Mouse (Mus musculus): ENCODE data around the gene Svbp. TPM values are rescaled to one million over a fixed set of nuclear protein-coding genes. Genes with fewer than 3 reads are reported as not detected.

Gene Svbp
- polyA plus RNA-seq, 1 experiment from 2014 or later = 121 TPM

- Histone ChIP-seq H3K36me3 (peaks cover 51% of the 10 kb centered on the region), H3K27ac (peak within 1 kb of the TSS; percentile 74), H3K27me3 (replicated peaks) (no peaks in the 10 kb centered on the region), H3K9ac (peak within 1 kb of the TSS; percentile 86), H3K4me3 (peak within 1 kb of the TSS; percentile 77), H3K4me2 (peak within 1 kb of the TSS; percentile 80), H3K4me1 (peaks cover 41% of the 10 kb centered on the region), H3K9me3 (replicated peaks) (no peaks in the 10 kb centered on the region)
- under 1% methylated on average over 40 of the region's 40 CpGs for WGBS (ENCODE audit: insufficient replicate concordance)
- ATAC-seq = peak; percentile 99
These were observed 21.2 kb upstream of the Svbp start, which contains the start of gene Zfp691 for GRCm38 (mm10) chr4:119173851-119174453. Gene Zfp691 (minus strand): TSS chr4:119174195.

- ATAC-seq = no peak
- Histone ChIP-seq H3K36me3 (peaks cover 70% of the 10 kb centered on the region), H3K9ac (no peak overlapping the region; the same call in 1 of the 2 replicates), H3K9me3 (replicated peaks) (no peaks in the 10 kb centered on the region), H3K4me1 (peaks cover 57% of the 10 kb centered on the region), H3K27me3 (replicated peaks) (no peaks in the 10 kb centered on the region), H3K4me3 (no peak overlapping the region), H3K4me2 (no peak overlapping the region), H3K27ac (peak overlapping the region; percentile 43)
- 83% methylated on average over 5 of the region's 5 CpGs for WGBS (ENCODE audit: insufficient replicate concordance)
These were observed 17.4 kb upstream of the Svbp start for GRCm38 (mm10) chr4:119177702-119178101.

GRCm38 (mm10) chr4:119178331-119178730 is 16.8 kb upstream of the Svbp start:
- no peak overlapping the region for H3K4me3 ChIP-seq
- no peaks in the 10 kb centered on the region for H3K27me3 ChIP-seq (replicated peaks)
- peaks cover 77% of the 10 kb centered on the region for H3K36me3 ChIP-seq
- H3K27ac ChIP-seq = peak overlapping the region; percentile 13; the same call in 1 of the 2 replicates
- H3K4me2 ChIP-seq = no peak overlapping the region
- peaks cover 57% of the 10 kb centered on the region for H3K4me1 ChIP-seq
- no peak for ATAC-seq
- 66% methylated on average over 18 of the region's 18 CpGs for WGBS (ENCODE audit: insufficient replicate concordance)
- H3K9ac ChIP-seq = no peak overlapping the region
- no peaks in the 10 kb centered on the region for H3K9me3 ChIP-seq (replicated peaks)

GRCm38 (mm10) chr4:119180133-119180707 is 14.9 kb upstream of the Svbp start:
- H3K36me3 ChIP-seq = peaks cover 95% of the 10 kb centered on the region
- H3K4me2 ChIP-seq = no peak overlapping the region
- 33% methylated on average over 4 of the region's 4 CpGs for WGBS (ENCODE audit: insufficient replicate concordance)
- H3K9me3 ChIP-seq (replicated peaks) = no peaks in the 10 kb centered on the region
- H3K4me3 ChIP-seq = no peak overlapping the region
- H3K9ac ChIP-seq = no peak overlapping the region
- peaks cover 68% of the 10 kb centered on the region for H3K4me1 ChIP-seq
- 0 out of 2 replicates have a peak overlapping the region, but pooled peaks have one; percentile 3 for H3K27ac ChIP-seq
- no peaks in the 10 kb centered on the region for H3K27me3 ChIP-seq (replicated peaks)
- ATAC-seq = no peak

- Histone ChIP-seq H3K27ac (peak overlapping the region; percentile 21; the same call in 1 of the 2 replicates), H3K4me3 (no peak overlapping the region), H3K27me3 (replicated peaks) (no peaks in the 10 kb centered on the region), H3K9me3 (replicated peaks) (no peaks in the 10 kb centered on the region), H3K36me3 (peaks cover 100% of the 10 kb centered on the region), H3K4me1 (peaks cover 80% of the 10 kb centered on the region), H3K4me2 (no peak overlapping the region), H3K9ac (no peak overlapping the region)
- ATAC-seq = no peak
- 66% methylated on average over 9 of the region's 9 CpGs for WGBS (ENCODE audit: insufficient replicate concordance)
These were observed 13.7 kb upstream of the Svbp start for GRCm38 (mm10) chr4:119181456-119181855.

GRCm38 (mm10) chr4:119183525-119183924 is 11.6 kb upstream of the Svbp start:
- ATAC-seq = no peak
- Histone ChIP-seq H3K9ac (peak overlapping the region; percentile 18; the same call in 1 of the 2 replicates), H3K4me3 (no peak overlapping the region), H3K36me3 (peaks cover 100% of the 10 kb centered on the region), H3K27me3 (replicated peaks) (no peaks in the 10 kb centered on the region), H3K9me3 (replicated peaks) (no peaks in the 10 kb centered on the region), H3K4me2 (peak overlapping the region; percentile 80), H3K4me1 (peaks cover 87% of the 10 kb centered on the region), H3K27ac (peak overlapping the region; percentile 73; the same call in 1 of the 2 replicates)
- WGBS (ENCODE audit: insufficient replicate concordance) = 61% methylated on average over 1 of the region's 1 CpGs

DNA sequence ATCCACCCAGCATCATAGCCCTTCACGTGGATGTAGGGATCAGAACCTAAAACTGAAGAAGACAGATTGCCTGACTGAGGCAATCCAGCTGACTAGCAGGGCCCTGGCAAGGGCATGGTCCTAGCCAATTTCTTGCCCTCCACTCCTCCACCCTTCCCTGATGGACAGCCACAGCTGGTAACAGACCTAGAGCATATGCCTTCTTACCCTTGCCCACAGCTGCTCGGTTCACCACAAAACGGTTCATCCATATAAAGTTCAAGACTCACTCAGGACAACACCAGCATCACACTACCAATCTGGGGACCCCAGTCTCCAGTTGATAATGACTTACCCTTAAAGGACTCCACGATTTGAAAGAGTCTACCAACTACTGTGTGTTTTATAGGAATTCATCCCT is 9.3 kb upstream of the Svbp start:
- Histone ChIP-seq H3K4me2 (peak overlapping the region; percentile 80), H3K4me1 (peaks cover 72% of the 10 kb centered on the region), H3K9ac (peak overlapping the region; percentile 36), H3K4me3 (peak overlapping the region; percentile 81), H3K27me3 (replicated peaks) (no peaks in the 10 kb centered on the region), H3K9me3 (replicated peaks) (no peaks in the 10 kb centered on the region), H3K27ac (peak overlapping the region; percentile 34; the same call in 1 of the 2 replicates), H3K36me3 (peaks cover 81% of the 10 kb centered on the region)
- 79% methylated on average over 4 of the region's 4 CpGs for WGBS (ENCODE audit: insufficient replicate concordance)
- ATAC-seq = no peak

DNA sequence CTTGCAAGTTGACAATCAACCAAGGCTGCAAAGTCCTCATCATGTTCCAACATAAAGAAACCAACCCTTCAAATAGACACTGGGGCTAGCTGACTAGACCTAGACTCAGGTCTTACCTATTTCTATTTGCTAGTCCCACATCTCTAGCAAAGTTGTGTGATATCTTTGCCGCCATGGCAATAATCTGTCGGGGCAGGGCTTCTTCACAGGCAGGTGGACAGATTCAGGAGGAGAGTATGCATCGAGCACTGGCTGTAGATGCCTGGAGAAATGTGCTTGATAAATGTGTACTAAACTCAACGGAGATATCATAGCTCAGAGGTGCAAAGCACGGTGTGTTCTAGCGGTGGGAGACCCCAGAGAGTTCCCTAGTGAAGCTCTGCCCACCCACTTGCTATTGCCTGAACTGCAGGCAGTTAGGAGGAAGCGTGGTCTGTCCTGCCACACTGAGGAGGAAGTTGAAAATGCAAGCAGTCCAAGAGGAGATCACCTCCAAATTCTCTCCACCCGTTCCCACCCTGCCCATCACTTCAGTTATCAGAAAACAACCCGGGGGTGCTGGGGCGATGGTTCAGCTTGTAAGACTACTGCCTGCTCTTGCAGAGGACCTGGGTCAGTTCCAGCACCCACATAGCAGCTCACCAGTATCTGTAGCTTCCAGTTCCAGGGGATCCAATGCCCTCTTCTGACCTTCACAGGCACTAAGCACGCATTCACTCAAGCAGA is 6.9 kb upstream of the Svbp start:
- Histone ChIP-seq H3K9me3 (replicated peaks) (no peaks in the 10 kb centered on the region), H3K27me3 (replicated peaks) (no peaks in the 10 kb centered on the region), H3K9ac (peak overlapping the region; percentile 92), H3K36me3 (peaks cover 57% of the 10 kb centered on the region), H3K4me3 (peak overlapping the region; percentile 81), H3K27ac (peak overlapping the region; percentile 95), H3K4me2 (peak overlapping the region; percentile 80), H3K4me1 (peaks cover 73% of the 10 kb centered on the region)
- 14% methylated on average over 11 of the region's 11 CpGs for WGBS (ENCODE audit: insufficient replicate concordance)
- peak; percentile 62 for ATAC-seq

DNA sequence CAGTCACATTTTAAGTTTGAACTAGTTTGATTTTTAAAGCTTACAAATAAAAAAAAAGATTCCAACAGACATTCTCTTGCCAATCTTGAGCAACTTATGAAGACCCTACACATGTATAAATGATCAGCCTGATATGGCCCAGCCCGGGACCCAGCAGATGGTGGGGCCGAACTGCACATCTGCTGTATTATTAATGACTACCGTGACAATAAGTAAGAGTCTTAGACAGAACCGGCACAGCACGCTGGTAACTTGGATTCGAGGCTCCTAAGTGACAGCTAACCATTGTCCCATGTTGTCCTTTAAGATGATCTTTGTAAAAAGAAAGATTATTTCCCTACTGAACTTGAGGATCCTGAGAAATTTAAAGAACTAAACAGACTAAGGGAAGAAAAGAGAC is 5.7 kb upstream of the Svbp start:
- H3K4me1 ChIP-seq = peaks cover 74% of the 10 kb centered on the region
- 30% methylated on average over 6 of the region's 6 CpGs for WGBS (ENCODE audit: insufficient replicate concordance)
- peak overlapping the region; percentile 99 for H3K27ac ChIP-seq

DNA sequence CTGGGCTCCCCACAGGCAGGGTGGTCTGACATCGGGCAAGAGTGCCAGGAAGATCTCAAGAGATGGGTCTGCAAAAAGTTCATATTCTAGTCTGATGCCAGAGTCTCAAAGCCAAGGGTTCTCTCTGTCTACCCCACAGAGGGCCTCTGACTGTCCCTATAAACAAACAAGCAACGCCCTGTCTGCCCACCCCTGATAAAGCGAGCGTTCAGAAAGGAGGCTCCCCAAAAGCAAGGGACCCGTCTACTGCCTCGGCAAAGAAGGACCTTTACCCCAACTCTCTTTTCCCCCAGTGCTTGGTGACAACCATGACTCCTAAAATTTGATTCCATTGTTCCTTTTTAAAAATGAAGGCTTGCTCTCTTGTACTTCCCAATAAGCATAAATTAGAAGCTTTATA is 5.2 kb upstream of the Svbp start, which contains the start of gene Ermap:
Gene Ermap (minus strand): TSS at position 148 of the 400 bp plus-strand sequence.
- 19% methylated on average over 6 of the region's 6 CpGs for WGBS (ENCODE audit: insufficient replicate concordance)
- Histone ChIP-seq H3K27me3 (replicated peaks) (no peaks in the 10 kb centered on the region), H3K4me3 (peak within 1 kb of the TSS; percentile 81), H3K9me3 (replicated peaks) (no peaks in the 10 kb centered on the region), H3K9ac (peak within 1 kb of the TSS; percentile 92), H3K4me2 (peak within 1 kb of the TSS; percentile 81), H3K27ac (peak within 1 kb of the TSS; percentile 99), H3K36me3 (peaks cover 40% of the 10 kb centered on the region), H3K4me1 (peaks cover 74% of the 10 kb centered on the region)
- peak; percentile 91 for ATAC-seq

More for the DNA sequence above, 5.7 kb upstream of the Svbp start:
- Histone ChIP-seq H3K27me3 (replicated peaks) (no peaks in the 10 kb centered on the region), H3K4me3 (peak overlapping the region; percentile 81), H3K9ac (peak overlapping the region; percentile 92), H3K4me2 (peak overlapping the region; percentile 81; the same call in 1 of the 2 replicates), H3K9me3 (replicated peaks) (no peaks in the 10 kb centered on the region), H3K36me3 (peaks cover 45% of the 10 kb centered on the region)
- no peak for ATAC-seq

DNA sequence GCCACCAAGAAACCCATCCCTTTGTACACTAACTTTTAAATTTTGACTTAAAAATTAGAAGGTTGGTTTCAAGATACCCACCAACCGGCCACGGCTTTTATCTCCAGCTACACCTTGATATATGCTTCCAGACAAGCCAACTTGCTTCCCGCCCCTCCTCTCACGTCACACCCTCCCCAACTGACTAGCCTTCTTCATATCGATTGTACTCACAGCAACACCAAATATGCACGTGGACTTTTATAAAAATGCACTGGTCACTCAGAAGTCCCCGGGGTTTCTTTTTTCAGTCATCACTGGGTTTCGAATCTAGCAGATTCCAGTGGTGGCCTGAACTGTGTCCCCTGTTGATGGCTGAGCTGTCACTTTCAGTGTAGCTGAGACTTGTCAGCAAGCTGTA is 4.5 kb upstream of the Svbp start:
- H3K9me3 ChIP-seq (replicated peaks) = no peaks in the 10 kb centered on the region
- 25% methylated on average over 8 of the region's 8 CpGs for WGBS (ENCODE audit: insufficient replicate concordance)
- peak; percentile 70 for ATAC-seq
- peaks cover 69% of the 10 kb centered on the region for H3K4me1 ChIP-seq
- no peaks in the 10 kb centered on the region for H3K27me3 ChIP-seq (replicated peaks)
- H3K27ac ChIP-seq = peak overlapping the region; percentile 99
- H3K36me3 ChIP-seq = peaks cover 33% of the 10 kb centered on the region
- H3K9ac ChIP-seq = peak overlapping the region; percentile 92
- peak overlapping the region; percentile 81 for H3K4me3 ChIP-seq
- peak overlapping the region; percentile 81 for H3K4me2 ChIP-seq

DNA sequence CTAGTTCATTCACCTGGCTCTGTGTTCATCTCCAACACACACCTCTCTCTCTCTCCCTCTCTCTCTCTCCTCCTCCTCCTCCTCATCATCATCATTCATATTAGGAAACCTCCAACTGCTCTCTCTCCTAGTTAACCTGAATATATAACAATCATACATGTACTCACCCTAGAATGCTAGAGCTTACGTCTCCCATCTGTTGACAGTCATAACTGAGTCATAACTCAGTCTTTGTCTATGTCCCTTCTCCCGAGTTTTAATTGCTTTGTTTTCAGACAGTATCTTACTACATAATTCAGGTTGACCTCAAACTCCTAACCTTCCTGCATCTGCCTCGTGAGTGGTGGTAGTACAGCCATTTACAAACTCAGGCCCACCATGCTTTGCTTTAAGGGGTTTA is 3.8 kb upstream of the Svbp start:
- peak overlapping the region; percentile 99 for H3K27ac ChIP-seq
- no peaks in the 10 kb centered on the region for H3K27me3 ChIP-seq (replicated peaks)
- WGBS (ENCODE audit: insufficient replicate concordance) = 48% methylated on average over 3 of the region's 3 CpGs
- ATAC-seq = no peak
- H3K4me2 ChIP-seq = peak overlapping the region; percentile 81
- no peaks in the 10 kb centered on the region for H3K9me3 ChIP-seq (replicated peaks)
- H3K4me1 ChIP-seq = peaks cover 69% of the 10 kb centered on the region
- peaks cover 26% of the 10 kb centered on the region for H3K36me3 ChIP-seq
- H3K4me3 ChIP-seq = peak overlapping the region; percentile 81
- H3K9ac ChIP-seq = peak overlapping the region; percentile 92

Measured in liver, embryonic 12.5 days (tissue).